Mouse (Mus musculus): ENCODE data around the gene Sfrp2.
A peak's percentile ranks its signal among the peaks of the same experiment; 100 is the strongest.

Sfrp2 gene

GRCm38 (mm10) chr3:83771160-83771869 is 5.2 kb downstream of the Sfrp2 start:
- no peak for DNase-seq (ENCODE audit: low read depth, low spot score)

GRCm38 (mm10) chr3:83773281-83773680 is 7.2 kb downstream of the Sfrp2 start:
- DNase-seq (ENCODE audit: low read depth, low spot score), result peak; percentile 85

GRCm38 (mm10) chr3:83775403-83775802 is 9.3 kb downstream of the Sfrp2 start:
- DNase-seq (ENCODE audit: low read depth, low spot score), result no peak

- no peak for DNase-seq (ENCODE audit: low read depth, low spot score)
These were observed 15.5 kb downstream of the Sfrp2 start for GRCm38 (mm10) chr3:83781460-83782222.

- no peak for DNase-seq (ENCODE audit: low read depth, low spot score)
These were observed 17.8 kb downstream of the Sfrp2 start for GRCm38 (mm10) chr3:83783716-83784469.

- no peak for DNase-seq (ENCODE audit: low read depth, low spot score)
These were observed 18.6 kb downstream of the Sfrp2 start for GRCm38 (mm10) chr3:83784726-83785125.

GRCm38 (mm10) chr3:83787086-83787485 is 21.0 kb downstream of the Sfrp2 start:
- DNase-seq (ENCODE audit: low read depth, low spot score), result peak; percentile 91

- no peak for DNase-seq (ENCODE audit: low read depth, low spot score)
These were observed 21.7 kb downstream of the Sfrp2 start for GRCm38 (mm10) chr3:83787776-83788305.

GRCm38 (mm10) chr3:83789651-83790451 is 23.7 kb downstream of the Sfrp2 start:
- DNase-seq (ENCODE audit: low read depth, low spot score), result peak; percentile 77

- DNase-seq (ENCODE audit: low read depth, low spot score), result no peak
These were observed 25.3 kb downstream of the Sfrp2 start for GRCm38 (mm10) chr3:83791444-83791843.

GRCm38 (mm10) chr3:83797098-83797497 is 31.0 kb downstream of the Sfrp2 start:
- no peak for DNase-seq (ENCODE audit: low read depth, low spot score)

GRCm38 (mm10) chr3:83797828-83798227 is 31.7 kb downstream of the Sfrp2 start:
- DNase-seq (ENCODE audit: low read depth, low spot score), result peak; percentile 86

GRCm38 (mm10) chr3:83799486-83799885 is 33.4 kb downstream of the Sfrp2 start:
- no peak for DNase-seq (ENCODE audit: low read depth, low spot score)

- peak; percentile 77 for DNase-seq (ENCODE audit: low read depth, low spot score)
These were observed 35.6 kb downstream of the Sfrp2 start for GRCm38 (mm10) chr3:83801649-83802155.

- no peak for DNase-seq (ENCODE audit: low read depth, low spot score)
These were observed 42.4 kb downstream of the Sfrp2 start for GRCm38 (mm10) chr3:83808483-83808882.

- no peak for DNase-seq (ENCODE audit: low read depth, low spot score)
These were observed 45.9 kb downstream of the Sfrp2 start for GRCm38 (mm10) chr3:83811987-83812386.

GRCm38 (mm10) chr3:83812863-83813262 is 46.7 kb downstream of the Sfrp2 start:
- no peak for DNase-seq (ENCODE audit: low read depth, low spot score)

GRCm38 (mm10) chr3:83816372-83816925 is 50.3 kb downstream of the Sfrp2 start:
- DNase-seq (ENCODE audit: low read depth, low spot score), result no peak

GRCm38 (mm10) chr3:83823774-83824173 is 57.7 kb downstream of the Sfrp2 start:
- no peak for DNase-seq (ENCODE audit: low read depth, low spot score)
